Comparison of ENCODE assay signal across 8 mouse cellular contexts in genomic region chr2:127482533-127482911, GRCm38 (mm10). TPM values are rescaled to one million over a fixed set of nuclear protein-coding genes. Genes with fewer than 3 reads are reported as not detected.
DNase-seq lines count a peak whose midpoint lies in the region; ATAC-seq and TF ChIP-seq lines count a peak whose summit lies in the region.

No protein-coding gene starts in this region.

- 0% methylated on average over 21 of the region's 21 CpGs for WGBS in forebrain, embryonic 12.5 days
- WGBS in small intestine, adult 2 months: under 1% methylated on average over 21 of the region's 21 CpGs

- DNase-seq in ZHBTc4 (ENCODE audit: low read depth, low spot score): peak; percentile 87
- DNase-seq in heart, postnatal 14 days: peak; percentile 86 to 88
- peak; percentile 85 to 90 for DNase-seq in kidney, postnatal 4 days

- no peak overlapping the region for H3K27ac ChIP-seq in ES-Bruce4 (ENCODE audit: insufficient read depth, low read length)
- H3K27ac ChIP-seq in forebrain, embryonic 12.5 days: no peak overlapping the region
- peak overlapping the region; percentile 26; the same call in 1 of the 2 replicates for H3K27ac ChIP-seq in small intestine, adult 2 months (ENCODE audit: insufficient read depth, low read depth, low read length)

- H3K9me3 ChIP-seq in ES-Bruce4 (replicated peaks; ENCODE audit: control insufficient read depth, insufficient read depth, low read length, poor library complexity, severe bottlenecking): no peaks in the 10 kb centered on the region
- no peaks in the 10 kb centered on the region for H3K9me3 ChIP-seq in forebrain, embryonic 12.5 days

- H3K4me1 ChIP-seq in ES-Bruce4 (ENCODE audit: control insufficient read depth, insufficient read depth, low read length): no peaks in the 10 kb centered on the region
- peaks cover 28% of the 10 kb centered on the region for H3K4me1 ChIP-seq in forebrain, embryonic 12.5 days
- H3K4me1 ChIP-seq in small intestine, adult 2 months (ENCODE audit: control insufficient read depth, insufficient read depth, insufficient read length, low read length): peaks cover 4% of the 10 kb centered on the region

- no peak for TF ChIP-seq CTCF in ES-Bruce4 (IDR thresholded peaks at IDR 0.05; ENCODE audit: low read depth, low read length)
- TF ChIP-seq CTCF in small intestine, adult 2 months (IDR thresholded peaks at IDR 0.05; ENCODE audit: extremely low read depth, insufficient read length, insufficient replicate concordance, low read depth, low read length): no peak

- H3K4me2 ChIP-seq in forebrain, embryonic 12.5 days: peak overlapping the region; percentile 69

- 0 out of 2 replicates have a peak, but pooled peaks cover 2% of the 10 kb centered on the region for H3K27me3 ChIP-seq in ES-Bruce4 (ENCODE audit: control insufficient read depth, insufficient read depth, low read length, poor library complexity, severe bottlenecking)
- peaks cover 81% of the 10 kb centered on the region for H3K27me3 ChIP-seq in forebrain, embryonic 12.5 days
- peaks cover 22% of the 10 kb centered on the region for H3K27me3 ChIP-seq in small intestine, adult 2 months (ENCODE audit: control insufficient read depth, insufficient read depth, low read length)

- intact Hi-C loops in heart, postnatal 14 days (cut with DNase I): no loop called here

- no peak for TF ChIP-seq EP300 in ES-Bruce4 (IDR thresholded peaks at IDR 0.05; ENCODE audit: insufficient read depth, low read depth, low read length)

- H3K4me3 ChIP-seq in ES-Bruce4 (ENCODE audit: low read depth, low read length): peak overlapping the region; percentile 55
- H3K4me3 ChIP-seq in forebrain, embryonic 12.5 days (replicated peaks): peak overlapping the region; percentile 43
- peak overlapping the region; percentile 58 for H3K4me3 ChIP-seq in small intestine, adult 2 months (ENCODE audit: low read depth, low read length)

- H3K36me3 ChIP-seq in ES-Bruce4 (ENCODE audit: control insufficient read depth, insufficient read depth, low read length, poor library complexity, severe bottlenecking): no peaks in the 10 kb centered on the region
- H3K36me3 ChIP-seq in forebrain, embryonic 12.5 days (replicated peaks): no peaks in the 10 kb centered on the region
- H3K36me3 ChIP-seq in small intestine, adult 2 months (ENCODE audit: control insufficient read depth, insufficient read depth, low read length): no peaks in the 10 kb centered on the region

- H3K9ac ChIP-seq in ES-Bruce4 (ENCODE audit: low read depth, poor library complexity, severe bottlenecking): peak overlapping the region; percentile 54
- peak overlapping the region; percentile 17; the same call in 1 of the 2 replicates for H3K9ac ChIP-seq in forebrain, embryonic 12.5 days

- peak; percentile 72; the same call in 1 of the 2 replicates for ATAC-seq in forebrain, embryonic 12.5 days (ENCODE audit: low FRiP score)
- peak; percentile 72 for ATAC-seq in megakaryocyte progenitor cell, adult 5-6 weeks (replicated peaks; ENCODE audit: poor library complexity)
- ATAC-seq in CD4-positive, CD25-positive, alpha-beta regulatory T cell, adult 4 months: no peak

- no peak for TF ChIP-seq POLR2A in ES-Bruce4 (IDR thresholded peaks at IDR 0.05; ENCODE audit: insufficient read depth, low read length)
- no peak for TF ChIP-seq POLR2A in small intestine, adult 2 months (IDR thresholded peaks at IDR 0.05; ENCODE audit: low read depth, low read length)

RNA-seq across cellular contexts. Expression of gene Fahd2a, which starts 38.2 kb away (rescaled TPM):
- polyA plus RNA-seq in ES-Bruce4 (2011; ENCODE audit: insufficient read depth, insufficient read length, low read depth, missing spikeins): 14.8 and 16.1 TPM in 2 replicates
- polyA plus RNA-seq in forebrain, embryonic 12.5 days (2016; fragmentation: Nextera tagmentation; extraction: Ambion mirVana): 24.9 and 25.4 TPM in 2 replicates
- 10 to 100 TPM; 25.9 to 30.2 TPM for total RNA-seq in heart, postnatal 14 days (2021)
- 23.5 and 23.7 TPM in 2 replicates for total RNA-seq in megakaryocyte progenitor cell, adult 5-6 weeks (2015)
- 5.7 and 6.9 TPM in 2 replicates for total RNA-seq in megakaryocyte progenitor cell, adult 5-6 weeks (2017)
- 3.6 and 8.2 TPM in 2 replicates for polyA plus RNA-seq in small intestine, adult 2 months (2012; rRNA removed)
- 10 to 100 TPM; 44.7 to 49.2 TPM for polyA plus RNA-seq in CD4-positive, CD25-positive, alpha-beta regulatory T cell, adult 4 months (2017; shearing (Covaris generic))

RNA-seq across cellular contexts. Expression of gene Kcnip3, which starts 39.4 kb away (rescaled TPM):
- 2.0 and 2.8 TPM in 2 replicates for polyA plus RNA-seq in ES-Bruce4 (2011; ENCODE audit: insufficient read depth, insufficient read length, low read depth, missing spikeins)
- 3.8 and 4.6 TPM in 2 replicates for polyA plus RNA-seq in forebrain, embryonic 12.5 days (2016; fragmentation: Nextera tagmentation; extraction: Ambion mirVana)
- 1 to 10 TPM; 1.5 to 1.8 TPM for total RNA-seq in heart, postnatal 14 days (2021)
- 32.3 and 37.5 TPM in 2 replicates for total RNA-seq in megakaryocyte progenitor cell, adult 5-6 weeks (2015)
- 15.8 and 22.2 TPM in 2 replicates for total RNA-seq in megakaryocyte progenitor cell, adult 5-6 weeks (2017)
- 0.81 and 2.4 TPM in 2 replicates for polyA plus RNA-seq in small intestine, adult 2 months (2012; rRNA removed)
- not detected for polyA plus RNA-seq in CD4-positive, CD25-positive, alpha-beta regulatory T cell, adult 4 months (2017; shearing (Covaris generic))

RNA-seq across cellular contexts. Expression of gene Gpat2, which starts 57.5 kb away (rescaled TPM):
- polyA plus RNA-seq in ES-Bruce4 (2011; ENCODE audit: insufficient read depth, insufficient read length, low read depth, missing spikeins): 0.43 and 1.2 TPM in 2 replicates
- 0.14 and 0.22 TPM in 2 replicates for polyA plus RNA-seq in forebrain, embryonic 12.5 days (2016; fragmentation: Nextera tagmentation; extraction: Ambion mirVana)
- under 1 TPM in 1 of 2 experiments, not detected in 1; 0.12 TPM for total RNA-seq in heart, postnatal 14 days (2021)
- total RNA-seq in megakaryocyte progenitor cell, adult 5-6 weeks (2015): not detected in 2 replicates
- 0.12 TPM in 1 of 2 replicates, not detected in the other for total RNA-seq in megakaryocyte progenitor cell, adult 5-6 weeks (2017)
- polyA plus RNA-seq in small intestine, adult 2 months (2012; rRNA removed): 0.05 TPM in 1 of 2 replicates, not detected in the other
- polyA plus RNA-seq in CD4-positive, CD25-positive, alpha-beta regulatory T cell, adult 4 months (2017; shearing (Covaris generic)): under 1 TPM; 0.23 to 0.52 TPM

RNA-seq across cellular contexts. Expression of gene Prom2, which starts 58.7 kb away (rescaled TPM):
- polyA plus RNA-seq in ES-Bruce4 (2011; ENCODE audit: insufficient read depth, insufficient read length, low read depth, missing spikeins): 1.2 and 1.3 TPM in 2 replicates
- polyA plus RNA-seq in forebrain, embryonic 12.5 days (2016; fragmentation: Nextera tagmentation; extraction: Ambion mirVana): 0.26 and 0.41 TPM in 2 replicates
- not detected for total RNA-seq in heart, postnatal 14 days (2021)
- total RNA-seq in megakaryocyte progenitor cell, adult 5-6 weeks (2015): not detected in 2 replicates
- total RNA-seq in megakaryocyte progenitor cell, adult 5-6 weeks (2017): not detected in 2 replicates
- polyA plus RNA-seq in small intestine, adult 2 months (2012; rRNA removed): 0.71 and 2.1 TPM in 2 replicates
- not detected for polyA plus RNA-seq in CD4-positive, CD25-positive, alpha-beta regulatory T cell, adult 4 months (2017; shearing (Covaris generic))
